Comparison of ENCODE assay signal across 28 mouse cellular contexts in the genomic region with DNA sequence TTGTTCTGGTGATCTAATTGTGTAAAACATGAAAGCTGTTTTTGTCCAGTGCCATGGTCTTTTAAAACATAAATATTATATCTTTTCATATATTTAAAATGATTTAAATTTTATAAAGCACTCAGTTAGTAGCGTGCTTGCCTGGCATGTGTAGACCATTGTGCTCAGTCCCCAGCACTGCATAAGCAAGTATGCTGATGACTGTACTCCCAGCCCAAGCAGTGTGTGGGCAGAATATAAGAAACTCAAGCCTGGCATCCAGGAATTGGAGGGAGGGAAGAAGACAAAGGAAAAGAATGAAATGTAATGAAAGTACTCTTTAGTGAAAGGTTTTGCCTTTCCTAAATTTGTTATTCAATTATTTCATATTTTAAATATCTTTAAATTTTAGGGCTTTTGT.
"Had no signal": no experiment of that assay in that cellular context is flagged by ENCODE, and none has a peak within 500 bp of the region (broad histone marks: within the 10 kb centered on the region; RNA-seq: fewer than 3 reads in every experiment).

No protein-coding gene starts in this region.

- H3K4me2 ChIP-seq: embryonic facial prominence, embryonic 12.5 days; embryonic facial prominence, embryonic 13.5 days; embryonic facial prominence, embryonic 15.5 days; forebrain, embryonic 12.5 days; forebrain, embryonic 13.5 days; forebrain, embryonic 15.5 days had no signal

- ATAC-seq: forebrain, embryonic 13.5 days; forebrain, embryonic 14.5 days; forebrain, embryonic 15.5 days; forebrain, embryonic 16.5 days; forebrain, postnatal 0 days had no signal

- H3K27me3 ChIP-seq: embryonic facial prominence, embryonic 12.5 days; embryonic facial prominence, embryonic 13.5 days; embryonic facial prominence, embryonic 15.5 days; forebrain, embryonic 12.5 days; forebrain, embryonic 13.5 days; forebrain, embryonic 15.5 days had no signal

- H3K9ac ChIP-seq: embryonic facial prominence, embryonic 12.5 days; embryonic facial prominence, embryonic 13.5 days; embryonic facial prominence, embryonic 15.5 days; forebrain, embryonic 12.5 days; forebrain, embryonic 13.5 days; forebrain, embryonic 15.5 days; forebrain, postnatal 0 days had no signal

- H3K4me3 ChIP-seq: embryonic facial prominence, embryonic 10.5 days; embryonic facial prominence, embryonic 12.5 days; embryonic facial prominence, embryonic 13.5 days; embryonic facial prominence, embryonic 15.5 days; erythroblast, embryonic 14.5 days; forebrain, embryonic 10.5 days; forebrain, embryonic 12.5 days; forebrain, embryonic 13.5 days; forebrain, embryonic 15.5 days; gastrocnemius, adult 2 months; heart, adult 2 months had no signal

- H3K27ac ChIP-seq: embryonic facial prominence, embryonic 10.5 days; embryonic facial prominence, embryonic 12.5 days; embryonic facial prominence, embryonic 13.5 days; embryonic facial prominence, embryonic 15.5 days; forebrain, embryonic 10.5 days; forebrain, embryonic 12.5 days; forebrain, embryonic 13.5 days; forebrain, embryonic 15.5 days; gastrocnemius, adult 2 months; heart, adult 2 months had no signal

- H3K9me3 ChIP-seq: embryonic facial prominence, embryonic 10.5 days; embryonic facial prominence, embryonic 12.5 days; embryonic facial prominence, embryonic 13.5 days; embryonic facial prominence, embryonic 15.5 days; forebrain, embryonic 10.5 days; forebrain, embryonic 12.5 days; forebrain, embryonic 13.5 days; forebrain, embryonic 15.5 days had no signal

- H3K4me1 ChIP-seq: embryonic facial prominence, embryonic 10.5 days; embryonic facial prominence, embryonic 12.5 days; embryonic facial prominence, embryonic 13.5 days; embryonic facial prominence, embryonic 15.5 days; forebrain, embryonic 10.5 days; forebrain, embryonic 12.5 days; forebrain, embryonic 13.5 days; forebrain, embryonic 15.5 days had no signal

- H3K36me3 ChIP-seq: embryonic facial prominence, embryonic 15.5 days; forebrain, embryonic 10.5 days; forebrain, embryonic 12.5 days; forebrain, embryonic 15.5 days had no signal

- DNase-seq: cerebellum, adult 2 months; cerebellum, adult 9-10 months; cerebellum, adult 9-11 months; cerebellum, postnatal 10 days; cerebellum, postnatal 14 days; cerebellum, postnatal 25 days; cerebellum, postnatal 36 days; embryo, embryonic 11 days; forebrain, postnatal 0 days; gastrocnemius, adult 2 months; gastrocnemius, postnatal 10 days; gastrocnemius, postnatal 14 days; gastrocnemius, postnatal 25 days; gastrocnemius, postnatal 36 days; heart, adult 11 months; heart, adult 18-20 months; heart, adult 2 months had no signal
